Mouse (Mus musculus) lung, embryonic 14.5 days (tissue): ENCODE results near the gene Kmt2e. TPM values are rescaled to one million over a fixed set of nuclear protein-coding genes. Genes with fewer than 3 reads are reported as not detected.
A peak's percentile ranks its signal among the peaks of the same experiment; 100 is the strongest.

ENCODE experiments used
- ATAC-seq: fragments of 200-750 bp; cut with Nextera tagmentation; 2 replicates; pipeline ENCODE4 v1.8.0; 2017; ENCODE audit warnings: mild to moderate bottlenecking, moderate TSS enrichment, moderate library complexity; ENCODE audit not compliant: insufficient read depth
- DNase-seq: peaks from one replicate; pipeline ENCODE4 v3.0.0-alpha.2; 2015
- H3K27ac ChIP-seq: fragments of 300-500 bp; sonication (generic); 2 replicates; pipeline ENCODE4 v1.5.1; 2014; ENCODE audit warnings: low read depth, mild to moderate bottlenecking, moderate library complexity
- H3K27me3 ChIP-seq: fragments of 300-500 bp; sonication (generic); 2 replicates; pipeline ENCODE4 v1.6.1; 2014; ENCODE audit warnings: low read length, control low read depth; ENCODE audit not compliant: insufficient read depth
- H3K36me3 ChIP-seq: fragments of 300-500 bp; sonication (generic); 2 replicates; pipeline ENCODE4 v1.6.1; 2014; ENCODE audit warnings: control low read depth; ENCODE audit not compliant: insufficient read depth
- H3K4me1 ChIP-seq: fragments of 300-500 bp; sonication (generic); 2 replicates; pipeline ENCODE4 v1.6.1; 2014; ENCODE audit warnings: antibody characterized with exemption, control low read depth; ENCODE audit not compliant: insufficient read depth
- H3K4me2 ChIP-seq: fragments of 300-500 bp; sonication (generic); 2 replicates; pipeline ENCODE4 v1.6.1; 2014; ENCODE audit warnings: mild to moderate bottlenecking
- H3K4me3 ChIP-seq: fragments of 300-500 bp; sonication (generic); 2 replicates; pipeline ENCODE4 v1.5.1; 2014; ENCODE audit warnings: low read depth, low read length
- H3K9ac ChIP-seq: fragments of 300-500 bp; sonication (generic); 2 replicates; pipeline ENCODE4 v1.6.1; 2014
- H3K9me3 ChIP-seq: fragments of 300-500 bp; sonication (generic); 2 replicates; pipeline ENCODE4 v1.6.1; 2016; ENCODE audit warnings: low read depth, low read length, control low read depth
- CTCF ChIP-seq: IDR thresholded peaks from 2 replicates; pipeline ENCODE4 v1.5.1; 2016; ENCODE audit warnings: antibody characterized with exemption, low read depth
- WGBS: fragments of 180-500 bp; shearing (Covaris S2); extraction: QIAGEN DNeasy Blood & Tissue Kit; methylation state at CpG from one replicate; pipeline ENCODE4 v1.1.7; 2014; 5-methylcytosine and 5-hydroxymethylcytosine counted together
- polyA plus RNA-seq: library from polyadenylated mRNA; unstranded; fragments of >200 nt; fragmentation: Nextera tagmentation; extraction: Ambion mirVana; gene quantifications from 2 replicates; pipeline ENCODE4 v1.2.1, GENCODE M21; 2014

Gene Kmt2e
- polyA plus RNA-seq, 1 experiment from 2014 or later, result 72.8 TPM

DNA sequence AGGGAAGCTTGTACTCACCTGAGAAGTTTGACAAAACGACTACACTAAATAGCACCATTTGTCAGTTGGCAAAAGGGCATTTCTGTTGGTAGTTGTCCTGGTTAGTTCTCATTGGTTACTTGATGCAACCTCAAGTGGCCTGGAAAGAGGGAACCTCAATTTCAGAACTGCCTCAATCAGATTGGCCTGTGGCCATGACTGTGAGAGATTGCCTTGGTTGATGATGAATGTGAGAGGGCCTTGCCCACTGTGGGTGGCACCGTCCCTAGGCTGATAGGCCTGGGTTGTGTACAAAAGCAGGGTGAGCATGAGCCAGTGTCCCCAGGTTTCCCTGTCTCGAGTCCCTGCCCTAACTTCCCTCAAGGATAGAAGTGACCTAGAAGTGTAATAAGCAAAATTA lies 33.4 kb upstream of the Kmt2e start:
- Histone ChIP-seq H3K36me3 (peaks cover 23% of the 10 kb centered on the region), H3K9ac (no peak overlapping the region), H3K4me2 (no peak overlapping the region), H3K4me1 (no peaks in the 10 kb centered on the region), H3K9me3 (no peaks in the 10 kb centered on the region), H3K27ac (no peak overlapping the region), H3K4me3 (no peak overlapping the region), H3K27me3 (no peaks in the 10 kb centered on the region)
- DNase-seq, result no peak
- WGBS, result 85% methylated on average over 3 of the region's 3 CpGs
- no peak for TF ChIP-seq CTCF
- ATAC-seq, result no peak

DNA sequence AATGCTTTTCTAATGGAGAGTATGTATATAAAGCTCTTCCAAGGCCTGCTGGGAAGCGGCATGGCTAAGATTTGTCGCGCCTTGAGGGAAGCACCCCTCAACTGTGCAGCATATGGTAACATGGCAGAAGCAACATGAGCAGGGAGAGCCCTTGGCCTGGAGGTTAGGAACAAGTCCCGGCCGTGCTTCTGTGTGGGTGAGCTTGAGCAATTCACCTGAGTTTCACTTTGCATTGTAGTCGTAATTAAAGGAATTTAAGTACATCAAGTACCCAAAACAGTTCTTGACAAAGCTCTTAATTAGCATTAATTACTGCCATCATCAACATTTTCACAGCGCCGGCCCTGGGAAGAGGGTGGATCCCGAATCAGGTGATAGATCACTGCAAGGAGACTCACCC lies 32.9 kb upstream of the Kmt2e start:
- H3K4me2 ChIP-seq, result no peak overlapping the region
- no peak for DNase-seq
- no peak overlapping the region for H3K9ac ChIP-seq
- no peaks in the 10 kb centered on the region for H3K9me3 ChIP-seq
- H3K27ac ChIP-seq, result no peak overlapping the region
- ATAC-seq, result no peak
- 86% methylated on average over 9 of the region's 9 CpGs for WGBS
- TF ChIP-seq CTCF, result no peak
- no peaks in the 10 kb centered on the region for H3K4me1 ChIP-seq
- no peaks in the 10 kb centered on the region for H3K27me3 ChIP-seq
- peaks cover 28% of the 10 kb centered on the region for H3K36me3 ChIP-seq
- no peak overlapping the region for H3K4me3 ChIP-seq

- Histone ChIP-seq H3K9ac (no peak overlapping the region), H3K4me1 (no peaks in the 10 kb centered on the region), H3K4me2 (no peak overlapping the region), H3K4me3 (no peak overlapping the region), H3K9me3 (no peaks in the 10 kb centered on the region), H3K27me3 (no peaks in the 10 kb centered on the region), H3K27ac (no peak overlapping the region; the same call in 1 of the 2 replicates), H3K36me3 (peaks cover 29% of the 10 kb centered on the region)
- DNase-seq, result no peak
- no peak for TF ChIP-seq CTCF
- ATAC-seq, result peak; percentile 44; the same call in 1 of the 2 replicates
- WGBS, result 42% methylated on average over 1 of the region's 2 CpGs
These were observed 32.2 kb upstream of the Kmt2e start for GRCm38 (mm10) chr5:23401999-23402398.

DNA sequence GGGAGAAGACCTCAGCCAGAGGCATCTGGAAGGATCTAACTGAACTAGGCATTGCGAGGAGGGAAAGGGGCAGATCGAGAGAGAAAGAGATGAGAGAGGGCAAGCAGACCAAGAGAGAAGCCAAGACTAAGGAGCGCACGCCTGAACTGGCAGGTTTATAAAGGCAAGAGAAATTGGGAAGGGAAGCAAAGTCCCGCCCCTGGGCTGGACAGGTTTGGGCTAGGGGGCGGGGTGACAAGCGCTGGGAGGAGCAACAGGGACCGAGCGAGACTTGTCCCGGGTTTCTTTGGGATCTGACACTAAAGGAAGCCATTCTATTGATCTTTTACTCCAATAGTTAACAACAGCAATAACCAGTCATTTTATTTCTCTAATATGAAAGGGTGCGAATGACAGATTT lies 31.1 kb upstream of the Kmt2e start:
- Histone ChIP-seq H3K36me3 (peaks cover 29% of the 10 kb centered on the region), H3K9ac (no peak overlapping the region), H3K27ac (no peak overlapping the region), H3K4me2 (no peak overlapping the region), H3K9me3 (no peaks in the 10 kb centered on the region), H3K4me1 (no peaks in the 10 kb centered on the region), H3K27me3 (no peaks in the 10 kb centered on the region), H3K4me3 (no peak overlapping the region)
- no peak for DNase-seq
- ATAC-seq, result 0 out of 2 replicates have a peak, but pooled peaks have one; percentile 32
- 71% methylated on average over 11 of the region's 11 CpGs for WGBS
- TF ChIP-seq CTCF, result no peak

DNA sequence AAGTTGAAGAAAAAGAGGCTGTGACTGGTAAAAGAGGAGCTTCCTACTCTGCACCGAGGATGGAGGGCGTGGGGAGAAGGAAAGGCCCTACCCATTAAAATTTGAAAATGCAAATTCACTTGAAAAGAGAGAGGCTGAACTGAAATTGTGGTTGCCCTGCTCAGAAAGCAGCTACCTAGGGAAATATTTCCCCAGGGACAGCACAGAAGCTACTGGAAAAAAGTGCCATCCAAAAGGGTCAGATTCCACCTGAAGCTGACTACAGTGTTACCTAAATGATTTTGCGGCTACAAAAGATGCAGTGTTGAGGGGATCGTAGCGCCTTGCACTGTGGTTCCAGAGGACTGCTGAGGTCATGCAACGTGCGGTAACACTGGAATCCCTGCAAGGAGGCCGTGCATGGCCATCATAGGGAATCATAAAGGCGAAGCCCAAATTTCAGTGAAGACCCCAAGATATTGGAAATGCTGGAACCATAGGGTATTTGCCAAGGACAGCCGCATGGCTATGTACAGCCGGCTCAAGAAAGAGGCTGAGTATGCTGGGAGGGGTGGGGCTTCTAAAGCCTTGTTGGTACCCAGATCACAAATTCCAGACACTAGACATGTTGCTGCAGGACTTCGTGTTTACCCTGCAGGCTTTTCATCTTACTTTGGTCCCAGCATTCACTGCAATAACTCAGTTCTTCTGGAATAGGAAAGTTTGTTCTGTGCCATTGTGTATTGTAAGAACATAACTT lies 28.4 kb upstream of the Kmt2e start:
- DNase-seq, result no peak
- ATAC-seq, result no peak
- H3K4me2 ChIP-seq, result no peak overlapping the region
- H3K4me1 ChIP-seq, result no peaks in the 10 kb centered on the region
- no peak for TF ChIP-seq CTCF
- no peak overlapping the region for H3K9ac ChIP-seq
- no peak overlapping the region for H3K27ac ChIP-seq
- H3K36me3 ChIP-seq, result peaks cover 33% of the 10 kb centered on the region
- H3K9me3 ChIP-seq, result no peaks in the 10 kb centered on the region
- 90% methylated on average over 12 of the region's 12 CpGs for WGBS
- no peaks in the 10 kb centered on the region for H3K27me3 ChIP-seq
- no peak overlapping the region for H3K4me3 ChIP-seq

GRCm38 (mm10) chr5:23406405-23406745 lies 27.9 kb upstream of the Kmt2e start:
- H3K36me3 ChIP-seq, result peaks cover 33% of the 10 kb centered on the region
- H3K27me3 ChIP-seq, result no peaks in the 10 kb centered on the region
- no peak for DNase-seq
- H3K4me2 ChIP-seq, result no peak overlapping the region
- H3K4me1 ChIP-seq, result no peaks in the 10 kb centered on the region
- H3K4me3 ChIP-seq, result no peak overlapping the region
- no peak for ATAC-seq
- no peaks in the 10 kb centered on the region for H3K9me3 ChIP-seq
- H3K9ac ChIP-seq, result no peak overlapping the region
- 74% methylated on average over 4 of the region's 4 CpGs for WGBS
- TF ChIP-seq CTCF, result no peak
- no peak overlapping the region for H3K27ac ChIP-seq

GRCm38 (mm10) chr5:23408106-23408505 lies 26.1 kb upstream of the Kmt2e start:
- no peak overlapping the region for H3K9ac ChIP-seq
- no peak overlapping the region for H3K27ac ChIP-seq
- no peak overlapping the region for H3K4me2 ChIP-seq
- ATAC-seq (no peak), DNase-seq (no peak)
- TF ChIP-seq CTCF, result no peak
- no peak overlapping the region for H3K4me3 ChIP-seq
- no peaks in the 10 kb centered on the region for H3K27me3 ChIP-seq
- no peaks in the 10 kb centered on the region for H3K4me1 ChIP-seq
- 38% methylated on average over 5 of the region's 5 CpGs for WGBS
- H3K9me3 ChIP-seq, result no peaks in the 10 kb centered on the region
- H3K36me3 ChIP-seq, result peaks cover 38% of the 10 kb centered on the region
